Mouse (Mus musculus): ENCODE results near the gene Tmprss11d. TPM values are rescaled to one million over a fixed set of nuclear protein-coding genes. Genes with fewer than 3 reads are reported as not detected.

Tmprss11d gene
- 0.18 and 0.22 TPM in 2 replicates for polyA plus RNA-seq (2012; rRNA removed)

DNA sequence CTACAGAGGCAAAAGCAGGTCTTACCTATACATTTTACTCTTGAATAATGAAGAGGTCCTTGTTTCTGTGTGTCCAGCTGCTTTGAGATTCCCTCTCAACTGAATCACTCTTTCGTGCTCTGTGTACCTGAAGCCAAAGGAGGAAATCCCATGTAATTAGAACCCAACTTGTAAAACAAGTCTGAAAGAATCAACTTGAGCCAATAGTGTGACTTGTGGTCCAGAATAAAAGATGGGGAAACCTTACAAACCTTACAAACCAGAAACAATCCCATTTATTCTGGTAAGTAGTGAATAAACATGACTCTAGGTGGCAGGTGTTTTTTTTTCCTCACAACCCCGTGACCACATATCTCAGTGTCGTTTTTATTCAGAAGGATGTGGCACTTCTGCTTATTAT lies at the start of gene Tmprss11d:
Gene Tmprss11d, minus strand, starts transcription at position 101 of the 400 bp plus-strand sequence.
- no peak for DNase-seq
- TF ChIP-seq CTCF (IDR thresholded peaks at IDR 0.05; ENCODE audit: borderline replicate concordance, control insufficient read depth, extremely low read depth, insufficient read depth, low read length, poor library complexity), result no peak
- no peaks in the 10 kb centered on the region for H3K27me3 ChIP-seq (ENCODE audit: control insufficient read depth, insufficient read depth, low read length)
- H3K4me1 ChIP-seq (replicated peaks; ENCODE audit: control insufficient read depth, insufficient read depth, low read length), result no peaks in the 10 kb centered on the region
- H3K4me3 ChIP-seq (ENCODE audit: control insufficient read depth, insufficient read depth, low read length), result no peak within 1 kb of the TSS
- no peaks in the 10 kb centered on the region for H3K36me3 ChIP-seq (ENCODE audit: control insufficient read depth, insufficient read depth, low read length)
- WGBS, result 69% methylated on average over 3 of the region's 3 CpGs
- no peak within 1 kb of the TSS for H3K27ac ChIP-seq (ENCODE audit: control insufficient read depth, insufficient read depth, low read length)

GRCm38 (mm10) chr5:86421323-86422028 lies 48.3 kb upstream of the Tmprss11d start:
- Histone ChIP-seq H3K4me3 (ENCODE audit: control insufficient read depth, insufficient read depth, low read length) (no peak overlapping the region), H3K27ac (ENCODE audit: control insufficient read depth, insufficient read depth, low read length) (no peak overlapping the region), H3K36me3 (ENCODE audit: control insufficient read depth, insufficient read depth, low read length) (no peaks in the 10 kb centered on the region), H3K27me3 (ENCODE audit: control insufficient read depth, insufficient read depth, low read length) (no peaks in the 10 kb centered on the region), H3K4me1 (replicated peaks; ENCODE audit: control insufficient read depth, insufficient read depth, low read length) (no peaks in the 10 kb centered on the region)
- no peak for TF ChIP-seq POLR2A (IDR thresholded peaks at IDR 0.05; ENCODE audit: control insufficient read depth, extremely low read depth, insufficient read depth, low read length, poor library complexity)
- no peak for TF ChIP-seq CTCF (IDR thresholded peaks at IDR 0.05; ENCODE audit: borderline replicate concordance, control insufficient read depth, extremely low read depth, insufficient read depth, low read length, poor library complexity)
- WGBS, result 58% methylated on average over 3 of the region's 3 CpGs
- DNase-seq, result no peak

DNA sequence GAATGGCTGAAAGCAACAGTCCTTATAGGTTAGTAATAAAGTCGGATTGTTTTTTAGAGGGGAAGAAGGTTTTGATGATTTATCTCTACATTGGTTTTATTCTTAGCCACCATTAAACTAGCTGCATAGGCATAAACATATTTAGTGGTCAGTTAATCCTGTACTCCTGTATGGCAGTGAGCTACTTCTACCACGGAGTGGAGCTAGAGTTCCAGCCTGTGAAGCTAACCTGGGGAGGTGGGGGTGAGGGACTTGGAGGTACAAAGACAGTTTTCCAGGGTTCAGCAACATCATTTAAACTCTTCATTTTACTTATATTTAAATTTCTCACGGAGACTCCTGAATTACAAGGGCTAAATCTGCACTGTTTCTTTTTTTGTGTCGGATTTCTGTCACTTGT lies 46.3 kb upstream of the Tmprss11d start:
- Histone ChIP-seq H3K36me3 (ENCODE audit: control insufficient read depth, insufficient read depth, low read length) (no peaks in the 10 kb centered on the region), H3K4me3 (ENCODE audit: control insufficient read depth, insufficient read depth, low read length) (no peak overlapping the region), H3K4me1 (replicated peaks; ENCODE audit: control insufficient read depth, insufficient read depth, low read length) (no peaks in the 10 kb centered on the region), H3K27me3 (ENCODE audit: control insufficient read depth, insufficient read depth, low read length) (no peaks in the 10 kb centered on the region), H3K27ac (ENCODE audit: control insufficient read depth, insufficient read depth, low read length) (no peak overlapping the region)
- TF ChIP-seq POLR2A (IDR thresholded peaks at IDR 0.05; ENCODE audit: control insufficient read depth, extremely low read depth, insufficient read depth, low read length, poor library complexity) (no peak), CTCF (IDR thresholded peaks at IDR 0.05; ENCODE audit: borderline replicate concordance, control insufficient read depth, extremely low read depth, insufficient read depth, low read length, poor library complexity) (no peak)
- DNase-seq, result no peak
- WGBS, result 24% methylated on average over 4 of the region's 4 CpGs

DNA sequence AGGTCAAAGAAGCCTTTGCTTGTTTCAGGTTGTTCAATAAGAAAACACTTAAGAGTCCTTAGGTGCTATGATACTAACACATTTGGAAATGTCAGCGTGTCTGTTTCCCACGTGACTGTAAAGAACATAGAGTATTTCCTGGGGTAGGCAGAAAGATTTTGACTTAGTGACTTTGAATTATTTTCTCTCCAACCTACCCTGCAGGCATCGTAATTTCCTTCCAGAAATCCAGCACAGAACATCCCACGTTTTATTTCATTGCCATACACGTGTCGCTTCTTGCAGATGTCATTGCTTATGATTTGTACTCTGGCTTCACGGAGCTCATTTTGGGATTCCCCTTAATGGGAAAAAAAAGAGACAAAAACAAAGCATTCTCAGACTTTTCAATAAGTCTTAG lies 41.1 kb upstream of the Tmprss11d start:
- no peak for DNase-seq
- Histone ChIP-seq H3K4me1 (replicated peaks; ENCODE audit: control insufficient read depth, insufficient read depth, low read length) (no peaks in the 10 kb centered on the region), H3K4me3 (ENCODE audit: control insufficient read depth, insufficient read depth, low read length) (no peak overlapping the region), H3K36me3 (ENCODE audit: control insufficient read depth, insufficient read depth, low read length) (no peaks in the 10 kb centered on the region), H3K27ac (ENCODE audit: control insufficient read depth, insufficient read depth, low read length) (no peak overlapping the region), H3K27me3 (ENCODE audit: control insufficient read depth, insufficient read depth, low read length) (no peaks in the 10 kb centered on the region)
- TF ChIP-seq POLR2A (IDR thresholded peaks at IDR 0.05; ENCODE audit: control insufficient read depth, extremely low read depth, insufficient read depth, low read length, poor library complexity), result no peak
- no peak for TF ChIP-seq CTCF (IDR thresholded peaks at IDR 0.05; ENCODE audit: borderline replicate concordance, control insufficient read depth, extremely low read depth, insufficient read depth, low read length, poor library complexity)
- 81% methylated on average over 7 of the region's 7 CpGs for WGBS

GRCm38 (mm10) chr5:86410815-86411214 lies 37.6 kb upstream of the Tmprss11d start:
- H3K36me3 ChIP-seq (ENCODE audit: control insufficient read depth, insufficient read depth, low read length), result no peaks in the 10 kb centered on the region
- H3K27ac ChIP-seq (ENCODE audit: control insufficient read depth, insufficient read depth, low read length), result no peak overlapping the region
- 21% methylated on average over 3 of the region's 3 CpGs for WGBS

DNA sequence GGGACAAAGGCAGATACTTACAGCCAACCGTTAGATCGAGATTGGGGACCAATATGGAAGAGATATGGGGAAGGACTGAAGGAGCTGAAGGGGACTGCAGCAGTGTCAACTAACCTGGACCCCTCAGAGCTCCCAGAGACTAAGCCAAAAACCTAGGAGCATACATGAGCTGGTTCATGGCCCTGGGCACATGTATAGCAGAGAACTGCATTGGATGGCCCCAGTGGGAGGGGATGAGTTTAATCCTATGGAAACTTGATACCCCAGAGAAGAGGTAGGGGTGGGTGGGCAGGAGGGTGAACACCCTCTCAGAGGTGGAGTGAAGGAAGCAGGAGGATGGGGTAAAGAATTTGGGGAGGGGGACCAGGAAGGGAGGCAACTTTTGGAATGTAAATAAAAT lies 34.7 kb upstream of the Tmprss11d start:
- Histone ChIP-seq H3K27me3 (ENCODE audit: control insufficient read depth, insufficient read depth, low read length) (no peaks in the 10 kb centered on the region), H3K36me3 (ENCODE audit: control insufficient read depth, insufficient read depth, low read length) (no peaks in the 10 kb centered on the region), H3K4me3 (ENCODE audit: control insufficient read depth, insufficient read depth, low read length) (no peak overlapping the region), H3K4me1 (replicated peaks; ENCODE audit: control insufficient read depth, insufficient read depth, low read length) (no peaks in the 10 kb centered on the region), H3K27ac (ENCODE audit: control insufficient read depth, insufficient read depth, low read length) (no peak overlapping the region)
- TF ChIP-seq CTCF (IDR thresholded peaks at IDR 0.05; ENCODE audit: borderline replicate concordance, control insufficient read depth, extremely low read depth, insufficient read depth, low read length, poor library complexity), result no peak
- no peak for DNase-seq
- WGBS, result 88% methylated on average over 2 of the region's 2 CpGs

More at GRCm38 (mm10) chr5:86410815-86411214, 37.6 kb upstream of the Tmprss11d start:
- DNase-seq, result no peak
- Histone ChIP-seq H3K4me1 (replicated peaks; ENCODE audit: control insufficient read depth, insufficient read depth, low read length) (no peaks in the 10 kb centered on the region), H3K4me3 (ENCODE audit: control insufficient read depth, insufficient read depth, low read length) (no peak overlapping the region), H3K27me3 (ENCODE audit: control insufficient read depth, insufficient read depth, low read length) (no peaks in the 10 kb centered on the region)
- TF ChIP-seq CTCF (IDR thresholded peaks at IDR 0.05; ENCODE audit: borderline replicate concordance, control insufficient read depth, extremely low read depth, insufficient read depth, low read length, poor library complexity), result no peak

DNA sequence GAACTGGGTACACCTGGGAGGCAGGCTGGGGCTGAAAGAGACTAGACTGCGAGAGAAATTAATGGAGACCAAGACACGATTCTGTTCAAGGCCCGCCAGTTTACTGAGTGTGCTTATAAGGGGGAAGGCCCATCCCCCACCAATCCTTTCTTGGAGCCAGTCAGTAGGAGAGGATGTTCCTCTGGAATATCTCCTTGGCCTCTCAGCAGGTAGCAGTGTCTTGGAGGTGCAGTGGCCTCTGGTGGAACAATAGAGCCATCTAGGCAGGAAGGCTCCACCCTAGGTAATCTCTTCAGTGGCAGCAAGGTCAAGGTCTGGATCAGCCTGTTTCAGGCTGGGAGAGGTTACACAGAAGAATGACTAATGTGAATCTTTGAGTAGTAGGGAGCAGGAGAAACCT lies 34.0 kb upstream of the Tmprss11d start:
- Histone ChIP-seq H3K27me3 (ENCODE audit: control insufficient read depth, insufficient read depth, low read length) (no peaks in the 10 kb centered on the region), H3K27ac (ENCODE audit: control insufficient read depth, insufficient read depth, low read length) (no peak overlapping the region), H3K4me3 (ENCODE audit: control insufficient read depth, insufficient read depth, low read length) (no peak overlapping the region), H3K36me3 (ENCODE audit: control insufficient read depth, insufficient read depth, low read length) (no peaks in the 10 kb centered on the region), H3K4me1 (replicated peaks; ENCODE audit: control insufficient read depth, insufficient read depth, low read length) (no peaks in the 10 kb centered on the region)
- 86% methylated on average over 3 of the region's 3 CpGs for WGBS
- TF ChIP-seq POLR2A (IDR thresholded peaks at IDR 0.05; ENCODE audit: control insufficient read depth, extremely low read depth, insufficient read depth, low read length, poor library complexity) (no peak), CTCF (IDR thresholded peaks at IDR 0.05; ENCODE audit: borderline replicate concordance, control insufficient read depth, extremely low read depth, insufficient read depth, low read length, poor library complexity) (no peak)
- no peak for DNase-seq

Measured in thymus, adult 2 months (tissue).